Mouse (Mus musculus) liver, embryonic 16.5 days (tissue): ENCODE results near the gene Cps1. TPM values are rescaled to one million over a fixed set of nuclear protein-coding genes. Genes with fewer than 3 reads are reported as not detected.

Source experiments
- ATAC-seq: fragments of 200-750 bp; cut with Nextera tagmentation; 2 replicates; pipeline ENCODE4 v1.8.0; 2017; ENCODE audit warnings: low read depth, mild to moderate bottlenecking, moderate number of reproducible peaks, moderate library complexity
- H3K27ac ChIP-seq: fragments of 300-500 bp; sonication (generic); 2 replicates; pipeline ENCODE4 v1.5.1; 2014; ENCODE audit warnings: mild to moderate bottlenecking, low read length
- H3K27me3 ChIP-seq: fragments of 300-500 bp; sonication (generic); 2 replicates; pipeline ENCODE4 v1.6.1; 2014; ENCODE audit warnings: low read depth, low read length, mixed read lengths; ENCODE audit not compliant: control insufficient read depth, insufficient read depth
- H3K36me3 ChIP-seq: fragments of 300-500 bp; sonication (generic); 2 replicates; pipeline ENCODE4 v1.6.1; 2014; ENCODE audit warnings: mild to moderate bottlenecking; ENCODE audit not compliant: control insufficient read depth, insufficient read depth
- H3K4me1 ChIP-seq: fragments of 300-500 bp; sonication (generic); 2 replicates; pipeline ENCODE4 v1.6.1; 2014; ENCODE audit warnings: low read depth, low read length, mixed read lengths; ENCODE audit not compliant: control insufficient read depth
- H3K4me2 ChIP-seq: fragments of 300-500 bp; sonication (generic); 2 replicates; pipeline ENCODE4 v1.6.1; 2014; ENCODE audit warnings: low read depth, low read length, mixed read lengths
- H3K4me3 ChIP-seq: fragments of 300-500 bp; sonication (generic); 2 replicates; pipeline ENCODE4 v1.5.1; 2014; ENCODE audit warnings: low read depth, mild to moderate bottlenecking, low read length
- H3K9ac ChIP-seq: fragments of 300-500 bp; sonication (generic); 2 replicates; pipeline ENCODE4 v1.6.1; 2014; ENCODE audit warnings: low read depth, low read length
- H3K9me3 ChIP-seq: fragments of 300-500 bp; sonication (generic); replicated peaks from 2 replicates; pipeline ENCODE4 v1.6.1; 2016; ENCODE audit warnings: low read length; ENCODE audit not compliant: control insufficient read depth
- WGBS: fragments of 180-500 bp; shearing (Covaris S2); extraction: QIAGEN DNeasy Blood & Tissue Kit; methylation state at CpG from one replicate; pipeline ENCODE4 v1.1.7; 2014; ENCODE audit not compliant: insufficient replicate concordance; 5-methylcytosine and 5-hydroxymethylcytosine counted together
- polyA plus RNA-seq: library from polyadenylated mRNA; unstranded; fragments of >200 nt; fragmentation: Nextera tagmentation; extraction: Ambion mirVana; gene quantifications from 2 replicates; pipeline ENCODE4 v1.2.1, GENCODE M21; 2015

Cps1 gene
- polyA plus RNA-seq, 1 experiment from 2014 or later = 64.7 TPM

DNA sequence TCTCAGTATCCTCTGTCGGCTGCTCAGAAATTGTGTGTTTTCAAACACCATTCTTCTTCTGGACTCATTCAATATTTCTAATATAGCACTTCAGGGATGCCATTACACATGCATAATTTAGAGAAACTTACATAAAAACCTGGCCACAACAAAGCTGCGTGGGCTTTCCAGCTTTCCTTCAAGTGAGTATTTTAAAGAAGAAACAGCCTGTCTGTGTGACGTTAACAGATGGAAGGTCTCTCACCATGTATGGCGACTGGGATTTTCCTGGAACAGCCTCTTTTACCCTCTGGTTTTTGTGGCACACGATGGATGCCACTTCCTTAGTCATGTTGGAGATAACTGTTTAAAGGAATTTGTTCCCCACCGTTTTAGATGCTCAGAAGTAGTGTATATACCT, 60.7 kb downstream of the Cps1 start:
- no peak overlapping the region for H3K27ac ChIP-seq
- H3K27me3 ChIP-seq = no peaks in the 10 kb centered on the region
- no peaks in the 10 kb centered on the region for H3K4me1 ChIP-seq
- no peaks in the 10 kb centered on the region for H3K36me3 ChIP-seq
- H3K9me3 ChIP-seq = no peaks in the 10 kb centered on the region
- no peak overlapping the region for H3K4me2 ChIP-seq
- no peak overlapping the region for H3K4me3 ChIP-seq
- H3K9ac ChIP-seq = no peak overlapping the region
- ATAC-seq = no peak
- WGBS = 56% methylated on average over 6 of the region's 6 CpGs

DNA sequence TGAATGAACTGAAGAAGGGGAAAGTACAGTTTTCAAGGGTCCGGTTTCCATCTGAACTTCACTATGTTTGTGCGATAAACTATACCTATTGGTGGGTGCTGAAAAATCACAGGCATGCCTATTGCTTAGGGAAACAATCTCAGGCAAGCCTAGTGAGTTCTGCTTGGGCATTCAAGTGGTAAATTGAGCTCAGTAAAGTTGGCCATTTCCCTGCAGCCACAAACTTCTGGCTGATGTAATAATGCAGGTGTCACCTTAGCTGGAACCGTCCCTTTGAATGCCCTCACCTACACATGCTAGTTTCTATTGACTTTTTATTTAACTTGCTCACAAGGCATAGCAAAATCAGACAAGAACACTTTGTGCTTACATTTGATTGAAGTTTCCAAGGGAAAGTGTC, 61.3 kb downstream of the Cps1 start:
- Histone ChIP-seq H3K27me3 (no peaks in the 10 kb centered on the region), H3K4me3 (no peak overlapping the region), H3K9ac (no peak overlapping the region), H3K4me1 (no peaks in the 10 kb centered on the region), H3K9me3 (no peaks in the 10 kb centered on the region), H3K27ac (no peak overlapping the region), H3K36me3 (no peaks in the 10 kb centered on the region), H3K4me2 (no peak overlapping the region)
- 63% methylated on average over 3 of the region's 3 CpGs for WGBS
- ATAC-seq = no peak

DNA sequence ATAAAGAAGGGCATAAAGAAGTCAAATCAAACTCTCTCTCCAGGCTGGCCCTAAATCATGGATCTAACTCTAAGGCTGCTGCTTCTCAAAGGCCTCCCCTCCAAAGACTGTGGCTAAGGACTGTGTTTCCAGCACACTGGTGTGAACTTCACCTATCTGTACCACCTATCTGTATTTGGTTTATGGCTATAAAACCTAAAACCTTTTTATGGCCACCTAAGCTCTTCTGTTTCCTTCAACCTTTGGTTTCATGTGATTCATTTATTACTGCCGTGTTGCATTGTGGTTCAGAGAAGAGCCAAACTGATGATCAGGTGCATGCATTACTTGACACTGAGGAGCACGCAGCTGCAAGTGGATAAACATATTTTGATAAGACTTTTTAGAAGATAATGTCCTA, 74.5 kb downstream of the Cps1 start:
- H3K9ac ChIP-seq = no peak overlapping the region
- no peak for ATAC-seq
- no peak overlapping the region for H3K4me3 ChIP-seq
- no peaks in the 10 kb centered on the region for H3K36me3 ChIP-seq
- H3K27ac ChIP-seq = no peak overlapping the region
- WGBS = 60% methylated on average over 2 of the region's 2 CpGs
- no peak overlapping the region for H3K4me2 ChIP-seq
- H3K9me3 ChIP-seq = no peaks in the 10 kb centered on the region
- H3K27me3 ChIP-seq = no peaks in the 10 kb centered on the region
- H3K4me1 ChIP-seq = no peaks in the 10 kb centered on the region

DNA sequence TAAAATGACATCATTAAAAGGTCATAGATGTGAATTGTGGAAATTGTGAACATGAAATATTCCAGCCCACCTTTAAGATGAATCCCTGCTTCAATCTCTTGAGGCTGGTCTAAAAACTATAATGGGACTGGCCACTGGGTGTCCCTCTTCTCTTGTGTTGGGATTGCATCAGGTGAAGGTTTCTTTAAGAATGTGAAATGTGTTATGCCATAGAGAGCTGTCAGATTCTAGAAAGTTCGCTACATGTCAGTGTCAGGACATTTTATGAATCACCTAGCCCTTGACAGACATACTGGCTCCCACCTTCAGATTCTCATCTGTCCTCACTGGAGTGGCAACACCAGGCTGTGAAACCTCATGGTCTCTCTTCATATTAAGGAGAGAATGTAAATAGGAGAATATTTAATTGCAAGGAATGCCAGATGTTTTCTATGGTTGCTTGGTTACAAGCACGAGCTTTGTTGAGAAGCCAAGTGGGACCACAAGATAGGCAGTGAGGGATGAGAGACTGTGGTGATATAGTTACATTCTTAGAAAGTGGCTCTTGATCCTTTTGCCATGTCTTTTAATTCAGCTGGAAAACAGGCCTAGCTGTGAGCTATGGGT, 95.6 kb downstream of the Cps1 start:
- 46% methylated on average over 2 of the region's 2 CpGs for WGBS
- Histone ChIP-seq H3K27me3 (no peaks in the 10 kb centered on the region), H3K9ac (no peak overlapping the region), H3K4me3 (no peak overlapping the region), H3K9me3 (no peaks in the 10 kb centered on the region), H3K4me1 (no peaks in the 10 kb centered on the region), H3K4me2 (no peak overlapping the region), H3K27ac (no peak overlapping the region), H3K36me3 (no peaks in the 10 kb centered on the region)
- ATAC-seq = no peak

DNA sequence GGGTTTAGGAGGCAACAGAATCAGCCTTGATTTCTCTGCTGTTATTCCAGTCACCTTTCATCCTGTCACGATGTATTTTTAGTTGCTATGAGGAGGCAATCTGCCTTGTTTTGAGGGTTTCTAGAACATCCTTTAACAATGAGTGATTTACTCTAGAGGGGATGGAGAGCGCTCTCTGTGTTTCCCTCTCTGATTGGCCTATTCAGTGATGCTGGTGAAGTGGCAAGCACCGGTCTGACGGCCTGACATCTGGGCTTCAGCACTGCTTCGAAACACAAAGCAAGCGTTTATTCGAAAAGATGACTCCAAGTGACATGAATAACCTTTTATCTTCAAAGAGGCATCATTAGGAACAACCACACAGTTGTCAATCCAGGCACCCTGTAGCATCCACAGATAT, 100.8 kb downstream of the Cps1 start:
- Histone ChIP-seq H3K4me3 (no peak overlapping the region), H3K36me3 (no peaks in the 10 kb centered on the region), H3K4me1 (no peaks in the 10 kb centered on the region), H3K4me2 (no peak overlapping the region), H3K27ac (no peak overlapping the region), H3K9ac (no peak overlapping the region), H3K27me3 (no peaks in the 10 kb centered on the region), H3K9me3 (no peaks in the 10 kb centered on the region)
- ATAC-seq = no peak
- 58% methylated on average over 7 of the region's 7 CpGs for WGBS

DNA sequence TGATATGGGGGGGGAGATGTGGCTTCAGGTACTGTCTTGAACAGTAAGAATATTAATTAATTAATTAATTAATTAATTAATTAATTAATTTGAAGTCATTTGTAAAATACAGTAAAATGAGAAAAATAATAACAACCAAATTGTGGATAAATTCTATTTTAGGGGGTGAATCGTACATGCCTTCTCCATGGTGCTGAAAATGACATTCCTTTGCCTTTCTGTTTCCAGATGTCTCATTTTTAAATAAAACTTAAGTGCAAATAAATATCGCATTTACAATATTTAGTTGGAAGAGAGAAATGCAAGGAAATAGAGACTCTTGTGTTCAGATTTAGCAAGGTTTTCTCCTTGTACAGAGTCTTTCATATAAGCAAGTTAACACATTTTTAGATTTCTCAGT, 112.0 kb downstream of the Cps1 start:
- H3K36me3 ChIP-seq = no peaks in the 10 kb centered on the region
- H3K27me3 ChIP-seq = no peaks in the 10 kb centered on the region
- no peak overlapping the region for H3K9ac ChIP-seq
- 64% methylated on average over 2 of the region's 2 CpGs for WGBS
- no peak for ATAC-seq
- H3K4me2 ChIP-seq = no peak overlapping the region
- H3K4me1 ChIP-seq = no peaks in the 10 kb centered on the region
- H3K4me3 ChIP-seq = no peak overlapping the region
- no peak overlapping the region for H3K27ac ChIP-seq
- no peaks in the 10 kb centered on the region for H3K9me3 ChIP-seq

DNA sequence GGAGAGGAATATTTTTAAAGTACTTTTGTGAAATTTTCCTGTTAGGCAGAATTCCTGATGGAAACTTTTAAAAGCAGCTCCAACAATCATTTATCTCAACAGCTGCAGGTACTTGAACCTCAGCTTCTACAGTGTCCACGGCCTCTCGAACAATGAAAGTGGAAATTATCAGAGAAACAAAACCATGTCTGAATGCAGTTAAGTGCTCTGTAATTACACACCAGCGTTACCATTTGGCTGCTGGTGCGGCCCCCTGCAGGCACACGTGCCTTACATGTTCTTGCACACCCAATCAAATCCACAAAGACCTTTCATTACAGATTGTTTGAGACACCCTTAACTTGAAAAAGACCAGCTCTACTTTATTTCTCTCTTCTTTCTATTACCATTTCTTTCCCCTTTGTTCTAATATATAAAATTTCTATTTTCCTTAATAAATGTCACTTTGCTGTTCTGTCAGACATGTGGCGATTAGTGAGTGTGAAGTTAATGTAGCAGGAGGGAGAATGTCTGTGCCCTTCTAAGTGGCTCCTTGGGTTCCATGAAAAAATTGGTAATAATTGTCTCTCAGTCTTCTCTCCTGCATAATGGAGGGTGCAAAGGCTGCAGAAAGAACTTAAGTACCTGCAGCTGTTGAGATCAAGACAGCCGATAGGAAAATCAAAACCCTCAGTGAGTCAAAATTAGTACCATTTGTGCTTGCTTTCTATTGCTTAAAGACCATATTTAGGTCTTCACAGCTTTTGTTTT, 112.8 kb downstream of the Cps1 start:
- H3K4me2 ChIP-seq = no peak overlapping the region
- 63% methylated on average over 7 of the region's 7 CpGs for WGBS
- ATAC-seq = no peak
- H3K4me3 ChIP-seq = no peak overlapping the region
- H3K4me1 ChIP-seq = no peaks in the 10 kb centered on the region
- H3K9me3 ChIP-seq = no peaks in the 10 kb centered on the region
- no peaks in the 10 kb centered on the region for H3K36me3 ChIP-seq
- no peaks in the 10 kb centered on the region for H3K27me3 ChIP-seq
- no peak overlapping the region for H3K9ac ChIP-seq
- no peak overlapping the region for H3K27ac ChIP-seq

DNA sequence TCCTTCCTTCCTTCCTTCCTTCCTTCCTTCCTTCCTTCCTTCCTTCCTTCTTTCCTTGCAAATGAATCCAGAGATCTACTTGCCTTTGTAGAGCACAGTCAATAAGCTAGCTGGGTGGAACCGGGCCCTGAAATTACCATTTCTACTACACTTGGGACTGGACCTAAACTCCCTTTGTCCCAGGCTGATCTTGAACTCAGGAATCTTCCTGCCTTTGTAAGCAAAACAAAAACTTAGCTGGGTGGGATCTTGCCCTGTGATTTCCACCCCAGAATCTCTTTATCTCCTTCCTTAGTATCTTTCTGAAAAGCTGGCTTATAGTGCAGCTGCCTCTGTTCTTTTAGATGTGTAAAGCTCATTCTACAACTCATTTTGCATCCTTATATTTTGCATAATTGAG, 115.6 kb downstream of the Cps1 start:
- no peak for ATAC-seq
- 62% methylated on average over 1 of the region's 1 CpGs for WGBS
- H3K27me3 ChIP-seq = no peaks in the 10 kb centered on the region

DNA sequence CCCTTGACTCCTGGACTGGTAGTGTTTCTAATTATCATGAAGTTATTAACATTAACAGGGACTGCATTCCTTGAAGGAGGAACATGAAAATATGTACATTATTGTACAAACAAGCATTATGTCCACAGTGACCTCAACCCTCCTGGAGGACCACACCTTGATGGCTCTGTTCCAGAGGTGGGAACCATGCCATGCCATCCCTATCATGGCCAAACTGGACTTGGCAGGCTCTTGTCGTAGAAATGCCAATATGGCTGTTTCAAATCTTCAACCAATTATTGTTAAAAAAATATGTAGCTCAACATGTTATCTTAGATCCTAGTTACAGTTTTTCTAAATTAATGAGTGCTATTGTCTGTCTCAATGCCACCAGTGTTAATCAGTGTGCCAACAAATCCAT, 116.1 kb downstream of the Cps1 start:
- H3K36me3 ChIP-seq = no peaks in the 10 kb centered on the region
- no peaks in the 10 kb centered on the region for H3K9me3 ChIP-seq
- no peaks in the 10 kb centered on the region for H3K27me3 ChIP-seq
- H3K4me3 ChIP-seq = no peak overlapping the region
- 66% methylated on average over 1 of the region's 1 CpGs for WGBS
- H3K4me1 ChIP-seq = no peaks in the 10 kb centered on the region
- no peak overlapping the region for H3K9ac ChIP-seq
- ATAC-seq = no peak
- H3K27ac ChIP-seq = no peak overlapping the region
- H3K4me2 ChIP-seq = no peak overlapping the region

More for the DNA sequence above, 115.6 kb downstream of the Cps1 start:
- Histone ChIP-seq H3K27ac (no peak overlapping the region), H3K36me3 (no peaks in the 10 kb centered on the region), H3K4me1 (no peaks in the 10 kb centered on the region), H3K9me3 (no peaks in the 10 kb centered on the region), H3K9ac (no peak overlapping the region), H3K4me2 (no peak overlapping the region), H3K4me3 (no peak overlapping the region)
